Mouse (Mus musculus): ENCODE data around the gene Trim23.
"Not testable (repeated sequence)": the region's sequence is repeated elsewhere in the genome, so short reads cannot be mapped to it uniquely, and the experiment has no call there.

Trim23 gene

DNA sequence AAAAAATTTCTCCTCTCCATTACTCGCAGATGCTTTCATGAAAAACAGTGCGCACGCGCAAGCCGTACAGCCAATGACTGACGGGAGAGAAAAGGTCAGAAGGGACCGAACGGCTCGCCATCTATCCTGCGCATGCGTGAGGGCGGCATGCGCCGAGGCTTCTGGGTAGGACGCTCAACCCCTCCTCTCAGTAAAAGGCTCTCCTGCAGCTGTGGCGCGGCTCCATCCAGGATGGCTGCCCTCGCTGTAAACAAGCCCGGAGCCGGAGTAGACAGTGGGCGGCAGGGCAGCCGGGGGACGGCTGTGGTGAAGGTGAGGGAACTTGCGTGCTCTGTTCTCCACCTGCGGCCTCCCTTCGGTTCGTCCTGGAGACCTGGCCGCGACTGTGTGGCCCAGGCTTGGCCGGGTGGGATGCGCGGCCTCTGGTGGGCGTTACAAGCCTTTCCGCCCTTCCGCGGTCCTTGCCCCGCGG is at the start of gene Trim23:
Trim23 (plus strand) TSS at position 148 of the 472 bp plus-strand sequence.
- in situ Hi-C loops (cut with MboI, MseI): no loop called here

DNA sequence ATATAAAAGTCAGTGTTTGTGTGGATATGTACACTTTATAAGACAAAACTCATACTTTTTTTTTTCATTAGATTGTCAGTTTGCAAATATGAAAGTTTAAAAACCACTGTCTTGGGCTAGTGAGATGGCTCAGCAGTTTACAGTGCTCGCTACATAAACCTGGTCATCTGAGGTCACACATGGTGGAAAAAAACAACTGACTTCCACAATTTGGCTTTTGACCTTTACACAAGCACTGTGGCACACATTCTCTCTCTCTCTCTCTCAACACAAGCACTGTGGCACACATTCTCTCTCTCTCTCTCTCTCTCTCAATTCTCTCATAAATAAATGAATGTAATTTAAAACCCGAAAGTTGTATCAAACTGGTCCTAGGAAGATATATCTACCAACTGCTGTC is 46.0 kb upstream of the Trim23 start:
- in situ Hi-C loops (cut with MboI, MseI): no loop called here

GRCm38 (mm10) chr13:104134510-104135085 is 44.0 kb upstream of the Trim23 start:
- in situ Hi-C loops (cut with MboI, MseI): no loop called here

GRCm38 (mm10) chr13:104139369-104140209 is 39.0 kb upstream of the Trim23 start:
- in situ Hi-C loops (cut with MboI, MseI): no loop called here

DNA sequence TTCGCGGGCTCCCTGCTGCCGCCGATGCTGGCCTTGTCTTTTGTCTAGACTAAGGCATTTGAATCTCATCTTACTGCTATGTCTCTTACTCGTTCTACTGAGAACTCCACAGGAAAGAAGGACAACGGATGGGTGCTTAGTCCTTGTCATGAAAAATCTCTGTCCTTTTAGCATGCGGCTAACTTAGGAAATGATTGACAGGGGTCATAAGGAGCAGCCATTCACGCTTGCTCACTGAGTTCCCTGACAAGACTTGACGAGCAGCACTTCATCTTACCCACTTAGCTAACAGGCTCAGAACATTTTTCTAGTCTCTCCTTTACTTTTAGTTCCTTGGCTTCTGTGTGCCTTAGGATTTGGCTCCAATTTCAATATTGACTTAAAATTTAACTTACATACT is 33.7 kb upstream of the Trim23 start:
- in situ Hi-C loops (cut with MboI, MseI): no loop called here

GRCm38 (mm10) chr13:104145646-104146045 is 33.0 kb upstream of the Trim23 start:
- in situ Hi-C loops (cut with MboI, MseI): no loop called here

- in situ Hi-C loops (cut with MboI, MseI): no loop called here
Observed at GRCm38 (mm10) chr13:104154180-104154579, 24.4 kb upstream of the Trim23 start.

- in situ Hi-C loops (cut with MboI, MseI): no loop called here
Observed at GRCm38 (mm10) chr13:104155106-104155505, 23.5 kb upstream of the Trim23 start.

- in situ Hi-C loops (cut with MboI, MseI): no loop called here
Observed at GRCm38 (mm10) chr13:104155686-104156085, 22.9 kb upstream of the Trim23 start.

DNA sequence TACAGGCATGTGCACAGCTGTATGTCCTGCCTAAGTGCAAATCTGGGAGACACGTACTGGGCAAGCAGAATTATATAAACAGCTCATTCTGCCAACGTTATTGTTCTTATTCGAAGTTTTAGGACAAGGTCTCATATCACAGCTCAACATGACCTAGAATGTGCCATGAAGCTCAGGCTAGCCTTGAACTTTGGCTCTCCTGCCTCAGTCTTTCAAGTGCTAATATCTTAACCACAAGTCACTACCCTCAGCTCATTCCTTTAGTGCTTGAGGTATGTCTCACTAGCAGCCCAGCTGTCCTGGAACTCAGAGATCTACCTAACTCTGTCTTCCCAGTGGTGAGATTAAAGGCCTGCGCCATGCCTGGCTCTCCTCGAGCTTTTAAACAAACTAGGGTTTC is 6.9 kb upstream of the Trim23 start:
- in situ Hi-C loops (cut with MboI, MseI): no loop called here

GRCm38 (mm10) chr13:104172498-104172897 is 6.1 kb upstream of the Trim23 start:
- in situ Hi-C loops (cut with MboI, MseI): no loop called here

DNA sequence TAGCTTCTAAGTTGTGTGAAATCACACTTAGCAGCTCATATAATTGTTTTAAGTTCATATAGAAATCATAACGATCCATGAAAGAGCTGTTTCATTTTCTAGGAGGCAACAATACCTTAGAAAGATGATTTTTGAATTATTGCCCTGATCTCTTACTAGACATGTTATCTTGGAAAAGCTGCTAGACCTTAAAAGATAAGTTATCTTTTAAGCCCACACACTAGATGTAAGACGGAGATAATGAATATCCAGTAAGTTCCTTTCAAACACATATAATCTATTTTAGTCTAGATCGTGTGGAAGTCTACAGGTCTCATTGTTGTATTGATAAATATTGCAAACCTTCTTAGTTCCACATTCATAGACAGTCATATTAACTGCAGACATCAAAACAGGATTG is 1.7 kb upstream of the Trim23 start:
- in situ Hi-C loops (cut with MboI, MseI): no loop called here

DNA sequence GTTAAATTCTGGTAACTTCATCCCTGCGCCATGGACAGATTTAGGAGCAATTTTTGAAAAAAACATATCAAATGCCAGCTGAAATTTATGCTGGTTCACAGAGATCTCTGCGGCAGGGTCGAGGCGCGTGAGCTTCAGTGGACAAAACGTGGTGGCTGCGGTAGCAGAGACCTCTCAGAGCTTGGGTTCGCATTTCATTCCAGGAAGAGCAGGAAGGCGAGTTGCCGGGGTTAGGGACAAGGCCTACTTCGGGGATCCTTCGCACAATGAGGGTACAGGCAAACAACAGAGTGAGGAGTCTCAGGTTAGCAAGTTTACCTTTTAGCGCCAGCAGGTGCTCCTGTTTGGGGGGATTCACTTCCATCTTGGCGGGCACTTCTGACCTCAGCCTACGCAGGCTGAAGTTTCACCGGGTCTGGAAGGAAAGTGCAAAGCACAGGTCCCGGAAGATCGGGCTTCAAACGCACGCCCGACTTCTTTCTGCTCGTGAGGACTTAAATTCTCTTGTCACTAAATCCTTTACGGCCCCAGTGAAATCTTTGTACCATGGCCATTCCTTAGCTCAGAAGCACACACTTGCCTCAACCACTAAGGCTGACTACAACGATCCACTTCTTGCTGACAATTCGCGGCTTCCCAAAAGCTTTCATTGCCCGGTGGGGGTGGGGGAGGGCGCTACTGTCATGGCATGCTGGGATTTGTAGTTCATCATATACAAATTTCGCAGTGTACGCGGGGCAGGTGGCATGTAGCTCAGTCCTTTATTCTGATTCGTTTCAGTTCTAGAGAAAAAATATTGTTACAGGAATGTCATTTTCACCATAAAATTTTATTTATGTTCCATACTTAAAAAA is 574 bp upstream of the Trim23 start, which contains the start of gene Trappc13:
Trappc13 (minus strand) TSS at position 674 of the 854 bp plus-strand sequence.
- in situ Hi-C loops (cut with MboI, MseI): no loop called here

DNA sequence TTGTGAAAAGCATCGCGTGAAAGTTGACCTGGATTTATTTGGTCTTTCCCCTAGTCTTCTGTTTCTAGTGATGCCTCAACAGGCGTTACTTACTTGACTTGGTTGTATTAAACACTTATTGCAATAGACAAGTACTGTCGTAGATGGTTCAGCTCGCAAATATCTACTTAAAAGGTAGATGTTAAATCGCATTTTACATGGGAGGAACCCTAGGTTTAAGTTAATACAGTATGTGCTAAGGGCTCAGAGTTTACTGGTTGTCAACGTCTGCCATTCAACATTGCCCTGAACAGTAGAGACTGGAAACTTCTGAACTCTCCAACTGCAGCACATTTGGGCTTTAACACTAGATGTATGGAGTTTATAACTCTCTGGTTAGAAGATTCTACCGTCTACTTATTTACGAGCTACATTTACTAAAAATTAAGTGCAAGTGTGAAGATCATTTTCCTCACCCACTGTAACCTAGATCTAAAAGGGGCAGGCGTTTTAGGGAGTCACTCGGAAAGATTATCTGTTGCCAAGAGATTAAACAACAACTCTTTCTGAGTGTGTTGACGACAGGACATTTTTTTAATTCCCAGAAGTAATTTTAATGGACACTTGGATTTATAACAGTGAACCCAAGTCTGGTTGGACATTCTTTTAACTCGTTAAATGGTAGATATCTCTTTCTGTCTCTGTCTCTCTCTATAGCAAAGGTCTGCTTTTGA is 735 bp downstream of the Trim23 start:
- in situ Hi-C loops (cut with MboI, MseI): no loop called here

DNA sequence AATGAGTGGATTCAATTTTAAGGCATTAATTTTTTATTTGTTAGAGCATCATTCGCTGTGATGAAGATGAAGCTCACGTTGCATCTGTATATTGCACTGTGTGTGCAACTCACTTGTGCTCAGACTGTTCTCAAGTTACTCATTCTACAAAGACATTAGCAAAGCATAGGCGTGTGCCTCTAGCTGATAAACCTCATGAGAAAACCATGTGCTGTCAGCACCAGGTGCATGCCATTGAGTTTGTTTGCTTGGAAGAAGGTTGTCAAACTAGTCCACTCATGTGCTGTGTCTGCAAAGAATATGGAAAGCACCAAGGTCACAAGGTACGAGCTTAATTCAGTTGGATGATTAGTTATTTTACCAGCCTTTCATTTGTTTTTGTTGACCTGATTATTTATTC is 8.8 kb downstream of the Trim23 start:
- in situ Hi-C loops (cut with MboI, MseI): no loop called here

GRCm38 (mm10) chr13:104195891-104196290 is 17.3 kb downstream of the Trim23 start:
- in situ Hi-C loops (cut with MboI, MseI): not testable (repeated sequence)

DNA sequence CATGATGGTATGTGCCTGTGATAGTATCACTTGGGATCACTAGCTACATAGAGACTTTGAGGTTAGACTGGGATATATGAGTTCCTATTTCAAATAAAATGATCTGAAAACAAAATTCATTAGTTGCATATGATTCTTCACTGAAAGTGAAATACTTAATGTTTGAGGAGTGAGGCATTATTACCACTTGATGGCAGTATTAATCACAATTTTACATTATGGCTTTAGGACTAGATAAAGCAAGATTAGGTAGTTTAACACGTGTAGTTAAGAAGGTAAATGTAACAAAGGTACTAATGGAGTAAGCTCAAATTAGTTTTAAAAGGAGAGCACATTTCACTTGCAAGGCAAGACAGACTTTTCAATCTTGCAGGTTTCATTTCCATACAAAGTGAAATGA is 25.7 kb downstream of the Trim23 start:
- in situ Hi-C loops (cut with MboI, MseI): no loop called here

DNA sequence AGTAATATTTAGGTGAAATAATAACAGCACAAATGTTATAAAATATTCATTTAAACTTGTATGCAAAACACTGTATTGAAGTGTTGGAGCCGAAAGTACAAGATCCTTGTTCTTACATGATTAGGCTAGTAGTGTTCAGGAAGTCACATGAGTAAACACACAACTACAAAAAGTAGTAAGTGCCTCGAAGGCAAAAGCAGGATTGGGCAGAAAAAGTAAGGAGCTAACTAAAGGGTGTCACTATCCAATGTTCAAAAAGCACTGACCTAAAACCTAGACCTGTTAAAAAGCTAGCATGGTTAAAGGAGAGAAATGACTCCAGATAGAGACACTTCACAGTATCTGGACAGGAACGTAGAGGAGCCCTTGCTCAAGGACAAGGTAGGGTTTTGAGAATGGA is 48.9 kb downstream of the Trim23 start:
- in situ Hi-C loops (cut with MboI, MseI): no loop called here

GRCm38 (mm10) chr13:104228384-104229066 is 49.9 kb downstream of the Trim23 start, which contains the start of the genes Cenpk and Ppwd1:
Gene Cenpk, plus strand, starts transcription at chr13:104228611.
Gene Ppwd1, minus strand, starts transcription at chr13:104228843.
- in situ Hi-C loops (cut with MboI, MseI): no loop called here

DNA sequence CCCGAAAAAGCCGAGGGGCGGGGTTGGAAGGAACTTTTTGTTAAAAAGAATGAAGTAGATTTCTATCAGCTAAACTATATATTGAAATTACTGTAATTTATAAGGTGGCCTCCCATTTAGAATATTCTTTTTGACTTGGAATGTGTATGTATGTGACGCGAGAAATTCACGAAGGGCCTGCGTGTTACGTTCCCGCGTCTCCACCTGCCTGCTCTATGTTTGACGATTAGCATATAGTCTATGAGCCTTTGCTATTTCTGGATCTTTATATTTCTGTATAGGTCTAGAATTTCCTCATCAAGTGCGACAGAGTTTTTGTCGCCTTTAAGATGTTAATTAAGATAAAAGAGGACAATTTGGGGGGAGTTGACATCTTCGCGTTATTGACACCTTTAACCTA is 50.6 kb downstream of the Trim23 start:
- in situ Hi-C loops (cut with MboI, MseI): no loop called here
